Mouse (Mus musculus) liver, embryonic 18 days (tissue): Measurements from ENCODE around the gene Hspb8. TPM values are rescaled to one million over a fixed set of nuclear protein-coding genes. Genes with fewer than 3 reads are reported as not detected.

Source experiments
- polyA plus RNA-seq: library from polyadenylated mRNA; depleted of rRNA; stranded (reverse); fragments of >200 nt; gene quantifications from 2 replicates; pipeline ENCODE4 v1.2.3, GENCODE M21; 2012; rRNA removed

Gene Hspb8
- polyA plus RNA-seq = 15.7 and 17.8 TPM in 2 replicates

GRCm38 (mm10) chr5:116422699-116423201 is at the start of gene Hspb8:
TSS of gene Hspb8 (minus strand) at chr5:116422864.

Other genes starting within 250 kb of the Hspb8 start
- 0.01 TPM in 1 of 2 replicates, not detected in the other for gene Ccdc60, start 133.9 kb downstream of the Hspb8 start, polyA plus RNA-seq
- 1.1 and 1.3 TPM in 2 replicates for gene Srrm4, start 169.0 kb upstream of the Hspb8 start, polyA plus RNA-seq